Mouse (Mus musculus) E14TG2a.4 (cell line): Measurements from ENCODE around the gene Vrk1.

ENCODE experiments used
- H3K27me3 ChIP-seq: 2 replicates; pipeline ENCODE4 v1.6.1; 2014; ENCODE audit warnings: low read length, control low read depth; ENCODE audit not compliant: insufficient read depth
- H3K36me3 ChIP-seq: 2 replicates; pipeline ENCODE4 v1.6.1; 2014; ENCODE audit warnings: low read length, control low read depth; ENCODE audit not compliant: insufficient read depth
- H3K4me1 ChIP-seq: replicated peaks from 2 replicates; pipeline ENCODE4 v1.6.1; 2014; ENCODE audit warnings: low read depth, low read length, control low read depth
- H3K4me3 ChIP-seq: replicated peaks from 2 replicates; pipeline ENCODE4 v1.5.1; 2014; ENCODE audit warnings: mild to moderate bottlenecking, low read length
- H3K9me3 ChIP-seq: 2 replicates; pipeline ENCODE4 v1.6.1; 2014; ENCODE audit warnings: low read length, control low read depth
- CTCF ChIP-seq: conservative IDR thresholded peaks from 2 replicates; pipeline ENCODE4 v1.5.1; 2014; ENCODE audit warnings: low read length
- NANOG ChIP-seq: IDR thresholded peaks from 2 replicates; pipeline ENCODE4 v1.6.1; 2014; ENCODE audit warnings: borderline replicate concordance, low read length, mixed read lengths
- POU5F1 ChIP-seq: IDR thresholded peaks from 2 replicates; pipeline ENCODE4 v1.6.1; 2014; ENCODE audit warnings: low read length, borderline replicate concordance

The Vrk1 gene

DNA sequence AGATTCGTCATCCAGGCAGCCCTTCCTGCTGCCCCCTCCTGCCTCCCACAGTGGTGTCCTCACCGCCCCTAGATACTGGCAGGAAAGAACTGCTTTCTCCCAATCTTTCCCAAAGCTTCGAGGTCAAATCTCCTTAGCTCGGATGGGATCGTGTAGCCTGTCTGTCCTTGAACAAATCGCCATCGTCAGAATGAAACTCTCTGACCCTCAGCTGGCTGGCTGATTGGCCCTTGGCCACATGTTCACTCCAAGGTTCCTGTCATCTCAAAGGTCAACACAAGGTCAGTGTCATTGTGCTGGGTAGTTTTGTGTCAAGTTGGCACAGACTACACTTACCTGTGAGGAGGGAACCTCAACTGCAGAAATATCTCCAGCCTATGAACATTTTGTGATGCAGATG lies 16.7 kb upstream of the Vrk1 start:
- no peak overlapping the region for H3K4me3 ChIP-seq
- no peak for TF ChIP-seq POU5F1
- no peak for TF ChIP-seq CTCF
- TF ChIP-seq NANOG: no peak
- peaks cover 15% of the 10 kb centered on the region for H3K9me3 ChIP-seq
- no peaks in the 10 kb centered on the region for H3K36me3 ChIP-seq
- H3K4me1 ChIP-seq: peaks cover 21% of the 10 kb centered on the region
- peaks cover 21% of the 10 kb centered on the region for H3K27me3 ChIP-seq

- Histone ChIP-seq H3K36me3 (no peaks in the 10 kb centered on the region), H3K27me3 (peaks cover 8% of the 10 kb centered on the region; the same call in 1 of the 2 replicates), H3K9me3 (peaks cover 15% of the 10 kb centered on the region), H3K4me3 (no peak overlapping the region), H3K4me1 (peaks cover 21% of the 10 kb centered on the region)
- TF ChIP-seq NANOG: no peak
- TF ChIP-seq POU5F1: no peak
Observed at GRCm38 (mm10) chr12:105995940-105996339, 14.1 kb upstream of the Vrk1 start.

DNA sequence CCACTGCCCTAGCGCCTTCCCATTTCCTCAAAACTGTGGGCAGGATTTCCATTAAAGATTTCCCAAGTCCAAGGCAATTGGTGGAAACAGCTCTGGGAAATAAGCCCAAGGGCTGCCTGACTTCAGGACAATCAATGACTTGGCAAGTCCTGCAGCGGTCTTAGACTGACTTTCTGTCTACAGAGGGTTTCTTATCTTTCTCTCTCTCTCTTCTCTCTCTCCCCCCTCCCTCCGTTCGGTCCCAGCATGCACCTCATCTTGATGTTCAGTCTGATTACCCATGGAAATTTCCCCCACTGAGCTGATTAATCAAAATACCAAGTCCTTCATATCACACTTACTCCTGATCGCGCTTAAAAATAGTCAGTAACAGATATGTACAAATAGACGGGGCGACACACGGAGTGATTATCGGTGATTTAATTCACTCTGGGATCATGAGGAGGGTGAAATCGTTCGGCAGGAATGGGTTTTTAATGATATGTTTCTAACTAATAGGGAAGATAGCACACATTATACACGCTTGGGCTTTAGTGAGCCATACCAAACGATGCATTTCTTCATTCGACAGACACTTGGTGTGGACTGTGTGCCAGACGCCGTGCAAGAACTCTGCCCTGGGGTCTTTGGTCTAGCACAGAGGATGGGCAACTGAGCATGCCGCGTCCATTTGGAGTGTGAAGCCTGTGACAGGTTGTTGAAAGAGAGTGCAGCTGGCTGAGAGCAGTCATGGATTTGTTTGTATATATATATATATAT lies 12.8 kb upstream of the Vrk1 start:
- Histone ChIP-seq H3K4me1 (peaks cover 16% of the 10 kb centered on the region), H3K36me3 (no peaks in the 10 kb centered on the region), H3K9me3 (peaks cover 15% of the 10 kb centered on the region), H3K4me3 (no peak overlapping the region), H3K27me3 (peaks cover 14% of the 10 kb centered on the region; the same call in 1 of the 2 replicates)
- TF ChIP-seq CTCF (no peak), POU5F1 (no peak), NANOG (no peak)

GRCm38 (mm10) chr12:106001775-106002174 lies 8.3 kb upstream of the Vrk1 start:
- Histone ChIP-seq H3K36me3 (no peaks in the 10 kb centered on the region), H3K27me3 (peaks cover 15% of the 10 kb centered on the region; the same call in 1 of the 2 replicates), H3K4me1 (no peaks in the 10 kb centered on the region), H3K9me3 (peaks cover 11% of the 10 kb centered on the region), H3K4me3 (no peak overlapping the region)
- TF ChIP-seq NANOG: no peak
- no peak for TF ChIP-seq CTCF
- TF ChIP-seq POU5F1: no peak

- peaks cover 20% of the 10 kb centered on the region for H3K27me3 ChIP-seq
- H3K4me3 ChIP-seq: no peak overlapping the region
- TF ChIP-seq CTCF: no peak
- no peak for TF ChIP-seq POU5F1
- TF ChIP-seq NANOG: no peak
- H3K36me3 ChIP-seq: no peaks in the 10 kb centered on the region
- H3K4me1 ChIP-seq: peaks cover 16% of the 10 kb centered on the region
- H3K9me3 ChIP-seq: peaks cover 4% of the 10 kb centered on the region
Observed at GRCm38 (mm10) chr12:106004719-106005118, 5.3 kb upstream of the Vrk1 start.

GRCm38 (mm10) chr12:106006218-106006617 lies 3.8 kb upstream of the Vrk1 start:
- Histone ChIP-seq H3K36me3 (no peaks in the 10 kb centered on the region), H3K4me1 (peaks cover 21% of the 10 kb centered on the region), H3K4me3 (no peak overlapping the region), H3K9me3 (peaks cover 4% of the 10 kb centered on the region), H3K27me3 (peaks cover 11% of the 10 kb centered on the region)
- TF ChIP-seq NANOG (no peak), POU5F1 (no peak), CTCF (no peak)

GRCm38 (mm10) chr12:106008348-106009050 lies 1.5 kb upstream of the Vrk1 start:
- TF ChIP-seq NANOG (no peak), CTCF (no peak), POU5F1 (no peak)
- peaks cover 43% of the 10 kb centered on the region for H3K4me1 ChIP-seq
- no peak overlapping the region for H3K4me3 ChIP-seq
- peaks cover 8% of the 10 kb centered on the region for H3K27me3 ChIP-seq
- peaks cover 4% of the 10 kb centered on the region for H3K9me3 ChIP-seq
- peaks cover 4% of the 10 kb centered on the region for H3K36me3 ChIP-seq

- Histone ChIP-seq H3K36me3 (peaks cover 12% of the 10 kb centered on the region), H3K4me1 (peaks cover 50% of the 10 kb centered on the region), H3K27me3 (peaks cover 8% of the 10 kb centered on the region), H3K9me3 (peaks cover 4% of the 10 kb centered on the region), H3K4me3 (no peak overlapping the region)
- no peak for TF ChIP-seq CTCF
- TF ChIP-seq NANOG: no peak
- TF ChIP-seq POU5F1: no peak
Observed at GRCm38 (mm10) chr12:106009122-106009870, 732 bp upstream of the Vrk1 start.

- TF ChIP-seq POU5F1: peak; percentile 50; the same call in 1 of the 2 replicates
- TF ChIP-seq NANOG: peak; percentile 93
- no peak for TF ChIP-seq CTCF
- Histone ChIP-seq H3K9me3 (no peaks in the 10 kb centered on the region), H3K4me1 (peaks cover 65% of the 10 kb centered on the region), H3K27me3 (peaks cover 6% of the 10 kb centered on the region), H3K36me3 (peaks cover 13% of the 10 kb centered on the region), H3K4me3 (no peak overlapping the region)
Observed at GRCm38 (mm10) chr12:106012161-106012560, 2.1 kb downstream of the Vrk1 start.
